Mouse (Mus musculus) limb, embryonic 15.5 days (tissue): Measurements from ENCODE around the gene Pax9. TPM values are rescaled to one million over a fixed set of nuclear protein-coding genes. Genes with fewer than 3 reads are reported as not detected.

ENCODE experiments used
- ATAC-seq: fragments of 200-750 bp; cut with Nextera tagmentation; 2 replicates; pipeline ENCODE4 v1.8.0; 2017; ENCODE audit warnings: low read depth, moderate TSS enrichment; ENCODE audit not compliant: insufficient number of reproducible peaks, low FRiP score, low TSS enrichment
- H3K27ac ChIP-seq: fragments of 300-500 bp; sonication (generic); 2 replicates; pipeline ENCODE4 v1.5.1; 2015; ENCODE audit warnings: moderate library complexity, mild to moderate bottlenecking, inconsistent platforms
- H3K27me3 ChIP-seq: fragments of 300-500 bp; sonication (generic); 2 replicates; pipeline ENCODE4 v1.6.1; 2015; ENCODE audit warnings: inconsistent platforms
- H3K36me3 ChIP-seq: fragments of 300-500 bp; sonication (generic); 2 replicates; pipeline ENCODE4 v1.6.1; 2015; ENCODE audit warnings: inconsistent platforms
- H3K4me1 ChIP-seq: fragments of 300-500 bp; sonication (generic); 2 replicates; pipeline ENCODE4 v1.6.1; 2015; ENCODE audit warnings: inconsistent platforms
- H3K4me2 ChIP-seq: fragments of 300-500 bp; sonication (generic); 2 replicates; pipeline ENCODE4 v1.6.1; 2015; ENCODE audit warnings: mild to moderate bottlenecking, inconsistent platforms
- H3K4me3 ChIP-seq: fragments of 300-500 bp; sonication (generic); 2 replicates; pipeline ENCODE4 v1.5.1; 2015; ENCODE audit warnings: mild to moderate bottlenecking, inconsistent platforms
- H3K9ac ChIP-seq: fragments of 300-500 bp; sonication (generic); 2 replicates; pipeline ENCODE4 v1.6.1; 2015; ENCODE audit warnings: inconsistent platforms
- H3K9me3 ChIP-seq: fragments of 300-500 bp; sonication (generic); 2 replicates; pipeline ENCODE4 v1.6.1; 2016; ENCODE audit warnings: inconsistent platforms
- WGBS: fragments of 180-500 bp; shearing (Covaris S2); methylation state at CpG from one replicate; pipeline ENCODE4 v1.1.7; 2015; 5-methylcytosine and 5-hydroxymethylcytosine counted together
- polyA plus RNA-seq: library from polyadenylated mRNA; unstranded; fragments of >200 nt; fragmentation: Nextera tagmentation; extraction: Ambion mirVana; gene quantifications from 2 replicates; pipeline ENCODE4 v1.2.1, GENCODE M21; 2015

Gene Pax9
- polyA plus RNA-seq, 1 experiment from 2014 or later, result 4.3 TPM

DNA sequence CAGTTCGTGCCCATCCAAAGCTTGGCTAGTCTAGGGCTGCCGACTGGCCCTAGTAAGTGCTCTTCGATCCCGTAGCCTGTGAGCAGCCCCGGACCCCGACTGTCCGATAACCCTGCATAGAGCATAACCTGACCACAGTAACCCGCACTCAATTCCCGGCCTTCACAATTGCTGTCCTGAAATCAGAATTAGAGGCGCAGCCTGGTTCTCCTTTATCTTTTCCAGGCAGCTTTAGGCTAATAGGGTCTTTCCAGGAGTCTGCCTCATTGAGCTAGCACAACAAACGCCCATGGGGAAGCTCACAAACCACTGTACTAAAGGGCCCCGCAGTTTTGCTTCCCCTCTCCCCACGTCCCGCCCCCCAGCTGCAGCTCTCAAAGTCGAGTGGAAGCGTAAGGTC lies 1.2 kb upstream of the Pax9 start:
- Histone ChIP-seq H3K4me3 (peak overlapping the region; percentile 4), H3K4me2 (0 out of 2 replicates have a peak overlapping the region, but pooled peaks have one; percentile 10), H3K9me3 (no peaks in the 10 kb centered on the region), H3K9ac (no peak overlapping the region), H3K4me1 (peaks cover 28% of the 10 kb centered on the region), H3K27me3 (peaks cover 93% of the 10 kb centered on the region), H3K27ac (no peak overlapping the region), H3K36me3 (no peaks in the 10 kb centered on the region)
- WGBS, result 7% methylated on average over 16 of the region's 16 CpGs
- no peak for ATAC-seq

DNA sequence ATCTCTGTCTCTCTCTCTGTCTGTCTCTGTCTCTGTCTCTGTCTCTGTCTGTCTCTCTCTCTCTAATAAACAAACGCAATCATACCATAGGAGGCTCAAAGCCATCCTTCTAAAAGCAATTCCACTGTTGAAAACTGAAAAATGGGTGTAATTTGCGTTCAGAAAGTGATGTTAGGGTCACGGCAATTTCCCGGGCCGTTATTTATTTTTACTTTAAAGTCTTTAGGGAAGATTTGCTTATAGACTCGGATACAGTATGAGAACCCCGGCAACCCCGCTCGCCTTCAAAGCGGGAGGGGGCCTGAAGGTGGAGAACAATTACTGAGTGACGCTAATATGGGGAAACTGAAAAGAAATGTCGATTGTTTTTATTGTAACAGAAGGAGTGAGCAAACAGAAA lies 566 bp upstream of the Pax9 start:
- Histone ChIP-seq H3K36me3 (no peaks in the 10 kb centered on the region), H3K4me1 (peaks cover 35% of the 10 kb centered on the region), H3K9ac (no peak overlapping the region), H3K4me3 (peak overlapping the region; percentile 28), H3K27me3 (peaks cover 97% of the 10 kb centered on the region), H3K9me3 (no peaks in the 10 kb centered on the region), H3K4me2 (peak overlapping the region; percentile 42), H3K27ac (no peak overlapping the region)
- ATAC-seq, result no peak
- 7% methylated on average over 12 of the region's 12 CpGs for WGBS

DNA sequence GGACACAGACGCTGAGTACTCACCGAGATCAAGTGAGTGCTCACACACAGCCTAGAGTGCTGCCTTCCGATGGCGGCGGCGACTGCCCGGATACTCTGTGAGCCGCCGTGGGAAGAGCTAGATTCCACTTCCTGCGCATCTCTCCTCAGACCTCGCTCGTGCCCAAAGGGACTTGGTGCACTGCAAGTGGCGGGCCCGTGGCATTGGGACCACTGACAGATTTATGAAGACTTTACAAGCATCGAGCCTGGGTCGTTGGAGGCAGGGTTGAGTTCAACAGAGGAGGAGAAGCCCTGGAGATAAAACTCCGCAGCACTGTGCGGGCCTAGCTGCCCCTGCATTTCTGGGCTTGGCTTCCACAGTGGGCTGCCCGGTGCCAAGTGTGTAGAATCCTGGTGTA lies 969 bp downstream of the Pax9 start:
- Histone ChIP-seq H3K36me3 (no peaks in the 10 kb centered on the region), H3K4me3 (peak overlapping the region; percentile 28; the same call in 1 of the 2 replicates), H3K9me3 (no peaks in the 10 kb centered on the region), H3K4me1 (peaks cover 50% of the 10 kb centered on the region), H3K27me3 (peaks cover 100% of the 10 kb centered on the region), H3K9ac (no peak overlapping the region), H3K4me2 (peak overlapping the region; percentile 20; the same call in 1 of the 2 replicates), H3K27ac (no peak overlapping the region)
- no peak for ATAC-seq
- WGBS, result 10% methylated on average over 19 of the region's 19 CpGs

DNA sequence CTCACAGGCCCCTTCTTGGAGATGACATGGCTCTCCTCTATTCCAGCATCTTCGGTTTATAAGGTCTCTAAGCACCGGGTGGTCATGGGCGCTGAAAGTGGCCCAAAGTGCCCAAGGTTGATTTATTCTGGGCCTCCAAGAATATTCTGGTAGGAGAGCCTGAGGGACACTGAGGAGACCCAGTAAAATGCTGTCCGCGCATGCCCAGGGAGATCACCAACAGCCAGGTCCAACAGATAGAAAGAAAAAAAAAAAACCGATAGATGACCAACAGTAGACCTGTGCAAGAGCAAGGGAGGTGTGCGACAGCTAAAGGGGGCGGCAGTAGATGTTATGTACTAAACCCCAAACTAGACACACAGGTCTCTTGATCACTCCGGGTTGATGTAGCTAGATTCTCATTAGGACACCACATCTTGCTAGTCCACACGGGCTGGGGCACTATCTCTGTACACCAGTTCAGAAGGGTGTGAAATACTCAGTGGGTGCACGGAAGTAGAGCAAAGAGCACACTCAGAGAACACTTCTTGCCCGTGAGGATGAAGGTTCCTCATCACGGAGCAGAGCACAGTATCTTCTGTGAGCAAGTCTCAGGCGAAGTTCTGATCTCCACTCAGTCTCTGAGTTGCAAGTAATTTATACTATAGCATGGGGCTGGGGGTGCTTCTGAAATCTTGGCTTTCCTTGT lies 2.0 kb downstream of the Pax9 start:
- peaks cover 50% of the 10 kb centered on the region for H3K4me1 ChIP-seq
- H3K9me3 ChIP-seq, result no peaks in the 10 kb centered on the region
- peaks cover 94% of the 10 kb centered on the region for H3K27me3 ChIP-seq
- H3K27ac ChIP-seq, result no peak overlapping the region
- no peak overlapping the region for H3K9ac ChIP-seq
- H3K36me3 ChIP-seq, result no peaks in the 10 kb centered on the region
- no peak overlapping the region for H3K4me3 ChIP-seq
- 18% methylated on average over 14 of the region's 14 CpGs for WGBS
- H3K4me2 ChIP-seq, result no peak overlapping the region
- no peak for ATAC-seq

DNA sequence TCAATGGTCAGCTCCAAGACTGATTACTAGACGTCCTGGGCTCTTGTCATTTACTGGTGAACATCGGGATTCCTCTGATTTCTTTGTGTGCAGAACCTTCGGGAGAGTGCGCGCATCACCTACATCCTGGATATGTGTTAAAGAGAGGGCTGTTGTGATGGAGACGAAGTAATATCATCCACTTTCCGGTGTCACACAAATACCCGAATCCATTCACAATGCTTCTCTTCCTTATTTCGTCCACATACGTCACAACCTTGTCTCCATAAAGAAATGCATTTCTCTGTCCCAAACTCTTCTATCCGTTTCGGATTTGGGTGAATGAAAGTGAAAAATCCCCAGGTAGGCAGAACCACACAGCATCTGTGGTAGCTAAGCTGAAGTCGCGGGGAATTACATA lies 2.8 kb downstream of the Pax9 start:
- Histone ChIP-seq H3K4me1 (peaks cover 50% of the 10 kb centered on the region), H3K27me3 (peaks cover 91% of the 10 kb centered on the region), H3K4me2 (no peak overlapping the region), H3K36me3 (no peaks in the 10 kb centered on the region), H3K9me3 (no peaks in the 10 kb centered on the region), H3K27ac (no peak overlapping the region), H3K4me3 (peak overlapping the region; percentile 42; the same call in 1 of the 2 replicates), H3K9ac (no peak overlapping the region)
- no peak for ATAC-seq
- 6% methylated on average over 14 of the region's 14 CpGs for WGBS

DNA sequence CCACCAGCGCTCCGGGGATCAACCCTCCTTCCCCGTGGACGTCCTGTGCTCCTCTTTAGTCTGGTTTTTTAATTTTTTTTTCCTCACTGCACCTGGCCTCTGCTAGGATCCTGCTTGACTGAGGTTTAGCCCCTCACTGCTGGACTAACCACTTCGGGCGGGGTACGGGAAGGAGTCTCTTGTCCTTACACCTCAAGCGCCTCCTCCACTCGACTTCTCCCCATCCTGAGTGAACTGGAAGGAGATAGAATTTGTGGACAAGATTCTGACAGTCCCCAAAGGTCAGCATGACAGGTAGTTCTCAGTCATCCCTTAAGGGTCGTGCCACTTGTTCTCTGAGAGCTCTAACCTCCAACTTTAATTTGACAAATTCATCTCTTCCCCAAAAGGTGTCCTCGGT lies 3.4 kb downstream of the Pax9 start:
- no peaks in the 10 kb centered on the region for H3K36me3 ChIP-seq
- H3K4me1 ChIP-seq, result peaks cover 47% of the 10 kb centered on the region
- peak overlapping the region; percentile 42 for H3K4me3 ChIP-seq
- H3K9ac ChIP-seq, result no peak overlapping the region
- 4% methylated on average over 11 of the region's 11 CpGs for WGBS
- H3K9me3 ChIP-seq, result no peaks in the 10 kb centered on the region
- peak overlapping the region; percentile 60 for H3K4me2 ChIP-seq
- no peak for ATAC-seq
- peaks cover 91% of the 10 kb centered on the region for H3K27me3 ChIP-seq
- H3K27ac ChIP-seq, result no peak overlapping the region

DNA sequence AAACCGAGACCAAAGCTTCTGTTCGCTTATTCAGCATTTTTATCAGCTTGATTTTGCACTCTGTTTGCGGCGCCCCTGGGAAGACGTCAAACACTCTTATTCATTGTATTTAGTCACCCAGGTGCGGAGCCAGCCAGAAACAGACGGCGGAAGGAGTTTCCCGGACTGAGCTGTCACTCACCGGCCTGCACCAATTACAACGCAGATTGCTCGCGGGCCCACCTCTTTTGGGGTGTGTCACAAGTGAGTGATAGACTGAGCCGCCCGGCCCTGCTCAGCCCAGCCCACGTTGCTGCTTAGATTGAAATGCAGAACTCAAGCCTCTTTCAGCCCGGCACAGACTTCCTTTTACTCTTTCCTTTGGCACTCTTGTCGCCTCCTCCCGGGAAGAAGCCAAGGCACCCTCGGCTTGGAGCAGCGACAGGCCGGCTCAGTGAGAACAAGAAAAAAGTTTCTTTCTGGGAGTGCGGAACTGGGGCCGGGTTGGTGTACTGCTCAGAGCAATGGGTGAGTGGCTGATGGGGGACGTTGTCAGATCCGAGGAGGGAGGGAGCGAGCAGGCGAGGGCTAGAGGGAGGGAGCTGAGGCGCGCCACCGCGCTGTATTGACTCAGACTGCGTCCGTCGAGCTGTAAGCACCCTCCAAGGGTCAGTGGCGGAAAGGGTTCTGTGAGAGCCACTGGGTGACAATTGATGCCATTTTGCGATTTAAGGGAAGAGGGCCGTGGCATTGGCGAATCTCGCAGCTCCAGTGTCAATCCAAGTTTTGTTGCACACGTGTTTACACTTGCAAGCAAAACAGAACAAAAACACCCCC lies 4.0 kb downstream of the Pax9 start:
- Histone ChIP-seq H3K4me1 (peaks cover 47% of the 10 kb centered on the region), H3K36me3 (no peaks in the 10 kb centered on the region), H3K27ac (peak overlapping the region; percentile 29), H3K9ac (no peak overlapping the region), H3K27me3 (peaks cover 90% of the 10 kb centered on the region), H3K4me3 (peak overlapping the region; percentile 42), H3K9me3 (no peaks in the 10 kb centered on the region), H3K4me2 (peak overlapping the region; percentile 60)
- under 1% methylated on average over 41 of the region's 41 CpGs for WGBS
- peak; percentile 91 for ATAC-seq

DNA sequence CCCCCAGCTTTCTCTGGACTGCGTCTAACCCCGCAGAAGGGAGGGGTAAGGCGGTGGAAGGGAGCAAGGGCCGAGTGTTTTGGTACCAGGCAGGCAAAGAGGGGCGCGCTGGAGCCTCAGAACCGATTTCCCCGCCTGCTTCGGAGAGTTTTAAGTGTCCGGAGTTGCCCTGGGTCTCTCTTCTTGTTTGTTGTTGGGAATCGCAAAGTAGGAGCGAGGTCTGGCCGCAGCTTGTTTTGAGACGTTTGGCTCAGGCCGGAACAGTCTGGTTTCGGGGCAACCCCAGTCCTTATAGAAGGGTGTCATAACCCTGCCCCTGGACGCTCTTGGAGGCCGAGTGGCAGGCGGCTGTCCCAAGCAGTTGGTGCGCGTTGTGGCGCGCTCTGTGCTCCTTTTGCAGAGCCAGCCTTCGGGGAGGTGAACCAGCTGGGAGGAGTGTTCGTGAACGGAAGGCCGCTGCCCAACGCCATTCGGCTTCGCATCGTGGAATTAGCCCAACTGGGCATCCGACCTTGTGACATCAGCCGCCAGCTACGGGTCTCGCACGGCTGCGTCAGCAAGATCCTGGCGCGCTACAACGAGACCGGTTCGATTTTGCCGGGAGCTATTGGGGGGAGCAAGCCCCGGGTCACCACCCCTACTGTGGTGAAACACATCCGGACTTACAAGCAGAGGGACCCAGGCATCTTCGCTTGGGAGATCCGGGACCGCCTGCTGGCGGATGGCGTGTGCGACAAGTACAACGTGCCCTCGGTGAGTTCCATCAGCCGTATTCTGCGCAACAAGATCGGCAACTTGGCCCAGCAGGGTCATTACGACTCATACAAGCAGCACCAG lies 4.8 kb downstream of the Pax9 start:
- Histone ChIP-seq H3K4me3 (peak overlapping the region; percentile 42), H3K36me3 (no peaks in the 10 kb centered on the region), H3K4me2 (peak overlapping the region; percentile 60), H3K27ac (no peak overlapping the region), H3K27me3 (peaks cover 88% of the 10 kb centered on the region), H3K9me3 (no peaks in the 10 kb centered on the region), H3K4me1 (peaks cover 44% of the 10 kb centered on the region), H3K9ac (0 out of 2 replicates have a peak overlapping the region, but pooled peaks have one; percentile 14)
- no peak for ATAC-seq
- under 1% methylated on average over 57 of the region's 57 CpGs for WGBS

DNA sequence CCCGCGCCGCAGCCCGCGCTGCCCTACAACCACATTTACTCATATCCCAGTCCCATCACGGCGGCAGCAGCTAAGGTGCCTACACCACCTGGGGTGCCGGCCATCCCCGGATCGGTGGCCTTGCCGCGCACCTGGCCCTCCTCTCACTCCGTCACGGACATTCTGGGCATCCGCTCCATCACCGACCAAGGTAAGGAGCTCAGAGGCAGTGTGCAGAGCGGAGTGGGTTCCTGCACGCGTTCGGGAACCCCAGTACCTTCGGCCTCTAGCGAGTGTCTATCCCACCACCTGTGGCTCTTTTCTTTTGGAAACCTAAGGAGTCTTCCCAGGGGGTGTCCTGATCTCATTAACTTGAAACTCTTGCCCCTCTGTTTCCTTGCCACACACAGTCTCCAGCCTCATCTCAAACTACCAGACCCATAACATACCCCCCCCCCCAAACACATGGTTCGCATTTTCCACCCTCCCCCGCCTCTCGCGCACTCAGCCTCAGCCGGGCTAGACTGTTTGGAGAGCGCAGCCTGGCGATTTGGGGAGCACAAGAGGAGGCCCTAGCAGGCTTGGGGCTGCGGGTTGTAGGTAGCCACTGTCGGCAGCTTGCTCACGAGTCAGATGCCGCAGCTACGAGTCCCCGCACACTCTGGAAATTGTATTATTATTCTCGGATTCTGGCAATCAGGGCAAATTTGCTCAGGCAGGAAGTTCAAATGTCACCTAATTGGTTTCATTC lies 5.6 kb downstream of the Pax9 start:
- ATAC-seq, result no peak
- peak overlapping the region; percentile 42 for H3K4me3 ChIP-seq
- no peaks in the 10 kb centered on the region for H3K9me3 ChIP-seq
- H3K4me2 ChIP-seq, result peak overlapping the region; percentile 60
- H3K27me3 ChIP-seq, result peaks cover 83% of the 10 kb centered on the region
- no peak overlapping the region for H3K9ac ChIP-seq
- peaks cover 40% of the 10 kb centered on the region for H3K4me1 ChIP-seq
- H3K36me3 ChIP-seq, result no peaks in the 10 kb centered on the region
- WGBS, result 1% methylated on average over 36 of the region's 36 CpGs
- H3K27ac ChIP-seq, result no peak overlapping the region

DNA sequence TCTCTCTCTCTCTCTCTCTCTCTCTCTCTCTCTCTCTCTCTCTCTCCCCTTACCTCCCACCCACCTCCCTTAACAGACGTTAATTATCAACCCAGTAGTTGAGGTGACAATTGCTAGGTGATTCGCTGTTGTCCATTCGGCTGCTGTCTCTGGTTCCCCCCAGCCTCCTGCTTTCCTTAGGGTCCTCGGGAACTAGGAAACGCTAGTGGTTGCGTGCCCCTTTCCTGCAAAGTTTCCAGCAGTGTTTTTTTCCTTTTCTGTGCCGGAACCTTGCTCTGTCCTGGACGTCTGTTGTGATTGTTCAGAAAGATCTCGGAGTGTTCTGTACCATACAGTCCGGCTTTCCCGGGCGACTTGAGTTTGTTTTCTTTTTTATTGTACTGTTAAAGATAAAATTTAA lies 6.2 kb downstream of the Pax9 start:
- 6% methylated on average over 12 of the region's 12 CpGs for WGBS
- H3K4me2 ChIP-seq, result peak overlapping the region; percentile 60
- H3K36me3 ChIP-seq, result no peaks in the 10 kb centered on the region
- ATAC-seq, result no peak
- H3K27ac ChIP-seq, result no peak overlapping the region
- H3K9me3 ChIP-seq, result no peaks in the 10 kb centered on the region
- H3K4me1 ChIP-seq, result peaks cover 36% of the 10 kb centered on the region
- H3K4me3 ChIP-seq, result peak overlapping the region; percentile 42
- H3K27me3 ChIP-seq, result peaks cover 82% of the 10 kb centered on the region
- H3K9ac ChIP-seq, result no peak overlapping the region
